Mouse (Mus musculus) E14TG2a.4 (cell line): Measurements from ENCODE around the gene Supt3.
A peak's percentile ranks its signal among the peaks of the same experiment; 100 is the strongest.

Experiments
- H3K27me3 ChIP-seq: 2 replicates; pipeline ENCODE4 v1.6.1; 2014; ENCODE audit warnings: low read length, control low read depth; ENCODE audit not compliant: insufficient read depth
- H3K36me3 ChIP-seq: 2 replicates; pipeline ENCODE4 v1.6.1; 2014; ENCODE audit warnings: low read length, control low read depth; ENCODE audit not compliant: insufficient read depth
- H3K4me1 ChIP-seq: replicated peaks from 2 replicates; pipeline ENCODE4 v1.6.1; 2014; ENCODE audit warnings: low read depth, low read length, control low read depth
- H3K4me3 ChIP-seq: replicated peaks from 2 replicates; pipeline ENCODE4 v1.5.1; 2014; ENCODE audit warnings: mild to moderate bottlenecking, low read length
- H3K9me3 ChIP-seq: 2 replicates; pipeline ENCODE4 v1.6.1; 2014; ENCODE audit warnings: low read length, control low read depth
- CTCF ChIP-seq: conservative IDR thresholded peaks from 2 replicates; pipeline ENCODE4 v1.5.1; 2014; ENCODE audit warnings: low read length
- NANOG ChIP-seq: IDR thresholded peaks from 2 replicates; pipeline ENCODE4 v1.6.1; 2014; ENCODE audit warnings: borderline replicate concordance, low read length, mixed read lengths
- POU5F1 ChIP-seq: IDR thresholded peaks from 2 replicates; pipeline ENCODE4 v1.6.1; 2014; ENCODE audit warnings: low read length, borderline replicate concordance

The Supt3 gene

DNA sequence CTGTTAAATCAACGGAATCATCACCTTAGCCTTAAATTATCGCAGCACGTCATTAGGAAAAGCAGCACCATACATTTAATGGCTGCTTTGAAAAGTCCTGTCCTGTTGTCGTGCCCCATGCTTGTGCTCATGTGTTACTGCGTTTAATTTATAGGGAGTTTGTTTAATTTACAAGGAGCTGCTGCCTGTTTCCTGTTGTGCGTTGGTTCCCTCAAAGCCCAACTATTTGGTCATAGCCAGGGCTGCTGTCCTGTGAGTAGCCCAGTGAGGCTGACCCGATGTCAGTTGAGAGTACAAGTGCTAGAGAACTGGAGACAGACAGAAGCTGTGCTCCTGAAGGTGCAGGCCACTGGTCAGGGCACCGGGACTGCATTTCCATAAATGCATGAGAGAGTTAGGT, 304.6 kb downstream of the Supt3 start:
- Histone ChIP-seq H3K27me3 (no peaks in the 10 kb centered on the region), H3K4me1 (no peaks in the 10 kb centered on the region), H3K9me3 (no peaks in the 10 kb centered on the region), H3K4me3 (no peak overlapping the region), H3K36me3 (no peaks in the 10 kb centered on the region)
- TF ChIP-seq POU5F1 (no peak), NANOG (no peak), CTCF (no peak)

DNA sequence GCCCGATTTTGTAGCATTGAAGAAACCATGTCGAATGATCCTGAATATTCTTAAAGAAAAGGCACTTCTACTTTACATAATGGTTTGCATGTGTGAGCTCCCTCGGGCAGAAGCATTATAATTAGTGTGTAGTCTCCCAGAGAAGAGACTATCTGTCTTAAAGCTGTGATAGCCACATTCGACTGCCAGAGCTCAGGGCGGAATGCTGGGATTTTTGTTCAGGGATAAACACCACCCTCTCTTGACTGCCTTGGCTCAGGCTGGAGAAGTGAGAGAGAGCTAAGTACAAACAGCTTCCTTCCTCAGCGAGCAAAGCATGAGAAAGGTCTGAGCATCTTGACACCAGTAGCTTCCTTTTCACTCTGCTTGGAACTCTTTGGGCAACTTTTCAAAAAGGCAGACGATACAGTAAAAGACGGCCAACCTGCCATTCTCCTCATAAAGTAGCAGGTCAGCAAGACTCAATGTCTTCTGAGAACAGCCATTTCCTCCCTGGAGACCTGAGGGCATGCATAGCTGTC, 305.1 kb downstream of the Supt3 start:
- no peaks in the 10 kb centered on the region for H3K36me3 ChIP-seq
- TF ChIP-seq POU5F1 (no peak), CTCF (no peak), NANOG (no peak)
- H3K4me3 ChIP-seq: no peak overlapping the region
- no peaks in the 10 kb centered on the region for H3K27me3 ChIP-seq
- H3K4me1 ChIP-seq: no peaks in the 10 kb centered on the region
- H3K9me3 ChIP-seq: no peaks in the 10 kb centered on the region

DNA sequence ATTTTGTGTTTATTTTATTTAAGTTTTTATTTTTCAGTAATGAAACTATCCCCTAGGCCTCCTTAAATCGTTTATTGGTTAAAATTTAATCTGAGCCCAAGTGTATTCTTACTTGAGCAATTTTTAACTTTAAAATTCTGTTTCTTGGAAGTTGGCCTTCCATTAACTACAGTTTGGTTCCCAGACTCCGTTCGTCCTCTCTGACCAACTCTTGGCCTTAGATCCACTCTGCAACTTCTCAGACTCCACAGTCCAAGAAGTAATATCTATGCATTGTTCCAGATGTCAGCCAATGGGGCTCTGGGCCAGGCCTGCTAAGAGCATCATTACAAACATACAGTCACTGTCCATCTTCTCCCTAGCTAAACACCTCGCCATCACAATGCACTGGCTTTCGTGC, 309.4 kb downstream of the Supt3 start:
- H3K27me3 ChIP-seq: no peaks in the 10 kb centered on the region
- H3K4me1 ChIP-seq: no peaks in the 10 kb centered on the region
- H3K36me3 ChIP-seq: no peaks in the 10 kb centered on the region
- TF ChIP-seq CTCF: no peak
- no peak for TF ChIP-seq NANOG
- no peak for TF ChIP-seq POU5F1
- H3K4me3 ChIP-seq: no peak overlapping the region
- no peaks in the 10 kb centered on the region for H3K9me3 ChIP-seq

DNA sequence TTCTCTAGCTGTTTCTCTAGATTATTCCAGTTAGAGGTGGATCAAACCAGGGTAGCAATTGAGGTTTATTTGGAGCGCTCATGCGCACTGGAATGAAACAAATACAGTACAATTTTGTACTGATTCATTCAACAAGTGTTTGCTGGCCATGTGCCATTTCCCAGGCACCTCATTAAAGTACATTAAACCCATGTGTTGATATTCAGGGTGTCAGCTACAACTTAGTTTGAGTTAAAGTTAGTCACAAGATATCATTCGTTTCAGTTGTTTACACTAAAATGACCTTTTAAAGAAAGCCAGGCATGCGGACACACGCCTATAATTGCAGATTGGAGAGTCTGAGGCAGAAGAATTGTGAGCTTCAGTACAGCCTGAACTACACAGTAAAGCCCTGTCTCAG, 310.1 kb downstream of the Supt3 start:
- TF ChIP-seq POU5F1: no peak
- TF ChIP-seq CTCF: no peak
- no peak for TF ChIP-seq NANOG
- Histone ChIP-seq H3K4me3 (no peak overlapping the region), H3K36me3 (no peaks in the 10 kb centered on the region), H3K27me3 (no peaks in the 10 kb centered on the region), H3K4me1 (no peaks in the 10 kb centered on the region), H3K9me3 (no peaks in the 10 kb centered on the region)

DNA sequence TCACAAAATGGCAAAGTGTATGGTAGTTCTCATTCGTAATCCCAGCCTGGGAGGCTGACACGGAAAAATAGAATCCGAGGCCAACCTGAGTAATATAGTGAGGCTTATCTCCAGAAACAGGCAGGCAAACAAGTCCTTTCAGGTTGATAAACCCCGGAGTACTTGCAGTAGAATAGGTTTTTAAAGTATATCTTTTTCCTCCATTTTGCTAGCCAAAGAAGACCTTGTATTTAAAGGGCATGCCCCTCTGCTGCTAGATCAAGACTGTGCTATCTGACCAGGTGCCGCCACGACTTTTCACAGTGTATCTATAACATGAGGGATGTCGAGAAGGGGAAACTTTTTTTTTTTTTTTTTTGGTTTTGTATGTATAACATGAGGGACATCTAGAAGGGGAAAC, 324.1 kb downstream of the Supt3 start:
- H3K9me3 ChIP-seq: no peaks in the 10 kb centered on the region
- no peak overlapping the region for H3K4me3 ChIP-seq
- no peaks in the 10 kb centered on the region for H3K4me1 ChIP-seq
- H3K27me3 ChIP-seq: no peaks in the 10 kb centered on the region
- no peaks in the 10 kb centered on the region for H3K36me3 ChIP-seq
- TF ChIP-seq NANOG: no peak
- TF ChIP-seq POU5F1: no peak
- TF ChIP-seq CTCF: no peak

DNA sequence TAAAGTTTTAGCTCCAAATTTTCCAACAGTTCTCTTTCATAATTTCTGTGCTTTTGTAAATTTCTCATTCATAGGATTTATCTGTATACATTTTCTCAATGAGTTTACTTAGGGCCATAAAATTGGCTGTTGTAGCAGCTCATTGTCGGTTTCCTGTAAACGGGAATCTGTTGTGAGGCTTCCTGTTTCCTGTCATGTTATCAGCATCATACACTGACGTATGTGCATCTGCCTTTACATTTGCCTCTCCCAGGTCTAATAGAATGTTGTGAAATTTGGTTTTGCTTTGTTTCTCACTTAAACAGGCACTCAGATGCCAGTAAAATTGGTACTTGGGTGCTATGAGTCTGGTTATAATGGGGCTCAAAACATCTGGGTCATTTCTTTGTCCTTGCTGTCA, 338.4 kb downstream of the Supt3 start:
- Histone ChIP-seq H3K4me3 (no peak overlapping the region), H3K27me3 (no peaks in the 10 kb centered on the region), H3K36me3 (no peaks in the 10 kb centered on the region), H3K9me3 (no peaks in the 10 kb centered on the region), H3K4me1 (peaks cover 12% of the 10 kb centered on the region)
- no peak for TF ChIP-seq NANOG
- TF ChIP-seq POU5F1: no peak
- TF ChIP-seq CTCF: no peak

DNA sequence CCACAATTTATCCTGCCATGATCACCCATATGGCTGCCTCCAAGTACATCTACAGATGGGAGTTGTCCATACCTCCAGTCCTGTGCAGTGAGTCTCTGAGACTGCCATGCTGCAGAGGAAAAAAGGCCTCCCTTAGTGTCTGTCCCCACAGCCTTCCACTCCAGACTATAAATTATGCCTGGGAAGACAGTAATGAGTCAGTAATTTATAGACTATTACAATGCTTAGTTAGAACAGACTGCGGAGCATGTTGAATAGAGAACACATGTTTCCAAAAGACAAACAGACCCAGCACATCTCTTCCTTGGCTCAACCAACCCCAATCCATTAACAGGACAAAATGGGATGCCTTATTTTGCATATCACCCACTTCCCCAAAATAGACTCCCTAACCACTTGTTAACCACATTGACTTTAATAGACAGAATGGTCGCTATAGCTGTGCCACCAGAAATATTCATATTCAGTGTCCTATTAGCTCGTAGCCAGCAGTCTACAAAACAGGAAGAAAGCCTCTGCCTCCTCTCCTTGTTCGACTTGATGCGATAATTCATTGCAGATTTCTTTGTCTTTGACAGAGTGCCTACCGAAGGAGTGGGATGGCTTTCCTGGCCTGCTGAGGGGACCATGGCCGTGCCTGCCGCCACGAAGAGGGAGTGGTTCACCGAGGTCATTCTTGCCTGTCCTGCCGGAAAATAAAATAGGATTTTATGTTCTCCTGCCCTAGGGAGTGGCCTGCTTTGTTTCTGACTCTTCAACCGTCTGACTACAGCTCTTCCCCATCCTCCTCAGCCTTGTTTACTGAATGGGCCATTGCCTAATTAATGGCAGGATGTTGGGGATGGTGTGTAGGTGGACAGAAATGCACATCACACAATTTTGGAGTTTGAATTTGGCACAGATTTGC, 341.9 kb downstream of the Supt3 start:
- no peaks in the 10 kb centered on the region for H3K27me3 ChIP-seq
- no peaks in the 10 kb centered on the region for H3K36me3 ChIP-seq
- H3K4me1 ChIP-seq: peaks cover 12% of the 10 kb centered on the region
- no peak overlapping the region for H3K4me3 ChIP-seq
- TF ChIP-seq NANOG (peak; percentile 12; the same call in 1 of the 2 replicates), CTCF (no peak)
- no peaks in the 10 kb centered on the region for H3K9me3 ChIP-seq

DNA sequence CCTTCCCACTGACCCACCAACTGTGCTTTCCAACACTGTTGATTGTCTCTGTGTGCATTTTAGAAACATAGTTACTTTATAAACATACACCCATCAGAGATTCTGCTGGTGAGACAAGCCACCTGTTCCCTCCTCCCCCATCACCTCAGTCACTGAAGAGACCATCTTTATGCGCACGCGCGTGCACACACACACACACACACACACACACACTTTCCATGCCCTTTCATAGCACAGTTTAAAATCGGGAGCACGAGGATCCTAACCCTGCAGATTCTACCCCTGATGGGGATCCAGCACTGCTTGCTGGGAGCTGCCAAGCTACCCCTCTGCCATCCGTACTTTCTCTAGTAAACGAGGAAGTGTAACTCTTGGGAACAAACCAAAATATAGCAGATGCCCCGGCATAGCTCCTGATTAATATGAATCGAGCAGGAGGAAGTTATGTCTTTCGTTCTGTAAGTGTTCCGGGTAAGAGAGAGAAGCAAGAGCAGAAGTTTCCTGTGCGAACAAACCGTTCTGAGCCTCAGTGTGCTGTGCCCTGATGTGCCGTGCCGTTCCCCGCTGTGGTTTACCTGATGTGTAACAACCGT, 342.8 kb downstream of the Supt3 start:
- no peak for TF ChIP-seq NANOG
- TF ChIP-seq POU5F1: no peak
- TF ChIP-seq CTCF: no peak
- Histone ChIP-seq H3K9me3 (no peaks in the 10 kb centered on the region), H3K4me1 (peaks cover 12% of the 10 kb centered on the region), H3K27me3 (no peaks in the 10 kb centered on the region), H3K36me3 (no peaks in the 10 kb centered on the region), H3K4me3 (no peak overlapping the region)
